Mouse (Mus musculus): Measurements from ENCODE around the gene Phgdh. TPM values are rescaled to one million over a fixed set of nuclear protein-coding genes. Genes with fewer than 3 reads are reported as not detected.

The Phgdh gene
- polyA plus RNA-seq, 1 experiment, result 849 TPM

DNA sequence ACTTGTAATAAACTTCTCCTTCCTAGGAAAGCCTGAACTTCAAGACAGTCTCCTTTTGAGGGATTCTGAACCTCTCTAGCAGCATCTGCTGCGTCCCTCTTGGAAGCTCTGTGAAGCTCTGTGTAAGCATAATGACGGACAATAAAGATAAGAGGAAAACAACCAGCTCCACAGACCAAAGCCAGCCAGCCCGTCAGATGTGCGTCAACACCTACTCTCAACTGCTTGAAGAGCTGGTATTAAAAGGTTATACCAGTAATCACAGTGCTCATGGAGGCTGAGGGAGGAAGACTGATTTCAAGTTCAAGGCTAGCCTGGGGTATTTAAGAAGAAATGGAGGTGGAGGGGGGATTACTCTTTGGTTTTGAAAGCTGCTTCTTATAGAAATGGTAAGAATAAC is 60.1 kb downstream of the Phgdh start:
- peaks cover 26% of the 10 kb centered on the region for H3K27me3 ChIP-seq (ENCODE audit: control insufficient read depth, insufficient read depth, insufficient read length)
- H3K4me2 ChIP-seq (ENCODE audit: low read depth), result no peak overlapping the region
- no peaks in the 10 kb centered on the region for H3K79me2 ChIP-seq (ENCODE audit: control insufficient read depth, insufficient read depth)
- no peak overlapping the region for H3ac ChIP-seq (ENCODE audit: control insufficient read depth, insufficient read length)
- no peak overlapping the region for H3K4me3 ChIP-seq
- H3K36me3 ChIP-seq (ENCODE audit: control insufficient read depth, insufficient read depth), result no peaks in the 10 kb centered on the region
- no peak for TF ChIP-seq REST (IDR thresholded peaks at IDR 0.05; ENCODE audit: insufficient read depth, insufficient read length)
- TF ChIP-seq USF1 (IDR thresholded peaks at IDR 0.05; ENCODE audit: low read depth), result no peak
- TF ChIP-seq MAX (IDR thresholded peaks at IDR 0.05; ENCODE audit: low read depth), result no peak
- TF ChIP-seq POLR2A (IDR thresholded peaks at IDR 0.05; ENCODE audit: insufficient read length, low read depth), result no peak
- TF ChIP-seq TCF3 (IDR thresholded peaks at IDR 0.05; ENCODE audit: insufficient read length, low read depth), result no peak
- no peak for TF ChIP-seq POLR2AphosphoS2 (IDR thresholded peaks at IDR 0.05; ENCODE audit: insufficient read length, low read depth)
- TF ChIP-seq SRF (IDR thresholded peaks at IDR 0.05; ENCODE audit: control insufficient read depth, insufficient read length, low read depth), result no peak
- no peak for TF ChIP-seq MYOD1 (IDR thresholded peaks at IDR 0.05; ENCODE audit: control insufficient read depth in 1 of 3, insufficient read length in 2 of 3, low read depth in 2 of 3)
- TF ChIP-seq TCF12 (IDR thresholded peaks at IDR 0.05; ENCODE audit: insufficient read depth, poor library complexity, severe bottlenecking), result no peak
- no peak for TF ChIP-seq E2F4 (IDR thresholded peaks at IDR 0.05; ENCODE audit: insufficient read depth)
- no peak for TF ChIP-seq MYOG (IDR thresholded peaks at IDR 0.05; ENCODE audit: control insufficient read depth in 1 of 3, insufficient read depth in 1 of 3, insufficient read length in 2 of 3, low read depth in 2 of 3)
- TF ChIP-seq CEBPB (IDR thresholded peaks at IDR 0.05; ENCODE audit: insufficient read depth, poor library complexity, severe bottlenecking), result no peak

DNA sequence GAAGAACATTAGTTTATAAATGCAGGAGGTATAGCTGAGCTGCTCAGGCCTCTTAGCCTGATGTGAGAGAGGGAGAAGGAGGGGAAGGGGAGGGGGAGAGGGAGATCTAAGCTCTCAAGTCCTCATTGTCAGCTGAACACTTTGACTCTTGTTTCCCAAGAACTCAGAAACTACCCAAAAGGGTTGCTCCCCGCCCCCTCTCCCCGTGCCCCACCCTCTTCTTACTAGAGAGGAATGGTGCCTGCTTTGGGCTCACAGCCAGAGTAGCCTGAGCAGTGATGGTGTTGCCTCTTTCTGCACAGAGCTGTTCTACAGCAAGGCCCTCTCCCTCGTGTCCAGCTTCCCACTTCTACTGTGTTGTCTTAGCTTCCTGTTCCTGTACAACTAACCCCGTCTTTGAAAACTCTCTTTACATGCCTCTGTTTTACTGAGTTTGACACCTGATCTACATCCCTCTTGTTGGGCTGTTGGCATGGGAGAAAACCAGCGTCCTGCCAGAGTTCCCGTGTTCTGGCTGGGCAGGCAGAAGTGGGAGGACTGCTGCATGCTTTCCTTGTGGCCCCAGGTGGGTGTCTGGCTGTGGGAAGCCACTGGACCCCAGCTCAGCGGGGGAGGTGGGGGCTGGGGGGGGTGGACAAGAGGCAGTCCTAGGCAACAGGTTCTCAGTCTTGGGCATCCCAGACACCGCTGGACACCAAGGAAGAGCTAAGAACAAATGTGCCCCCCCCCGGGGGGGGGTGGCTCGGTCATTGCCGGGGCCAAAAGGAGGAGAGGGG is 66.0 kb downstream of the Phgdh start:
- Histone ChIP-seq H3K79me2 (ENCODE audit: control insufficient read depth, insufficient read depth) (no peaks in the 10 kb centered on the region), H3K27me3 (ENCODE audit: control insufficient read depth, insufficient read depth, insufficient read length) (peaks cover 9% of the 10 kb centered on the region), H3K4me3 (no peak overlapping the region), H3ac (ENCODE audit: control insufficient read depth, insufficient read length) (no peak overlapping the region), H3K4me2 (ENCODE audit: low read depth) (no peak overlapping the region), H3K36me3 (ENCODE audit: control insufficient read depth, insufficient read depth) (no peaks in the 10 kb centered on the region)
- TF ChIP-seq MYOD1 (IDR thresholded peaks at IDR 0.05; ENCODE audit: control insufficient read depth in 1 of 3, insufficient read length in 2 of 3, low read depth in 2 of 3), result no peak

DNA sequence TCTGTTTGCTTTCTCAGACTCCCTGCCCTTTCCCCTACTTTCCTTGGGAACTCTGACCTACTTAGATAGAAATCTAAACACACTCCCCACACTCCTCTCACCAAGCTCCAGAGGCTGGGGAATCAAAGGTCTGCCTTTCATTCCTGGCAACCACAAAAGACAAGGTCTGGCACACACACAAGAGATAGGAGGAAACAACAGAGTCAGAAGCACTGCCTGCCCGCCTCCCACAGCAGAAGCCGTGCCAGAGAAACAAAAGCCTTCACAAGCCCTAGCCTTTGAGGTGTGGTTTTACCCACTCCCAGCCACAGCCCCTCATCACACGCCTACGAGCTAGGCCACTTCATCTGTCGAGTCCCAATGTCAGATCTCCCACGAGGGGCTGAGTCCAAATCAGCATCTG is 72.5 kb downstream of the Phgdh start:
- H3ac ChIP-seq (ENCODE audit: control insufficient read depth, insufficient read length), result no peak overlapping the region
- no peaks in the 10 kb centered on the region for H3K79me2 ChIP-seq (ENCODE audit: control insufficient read depth, insufficient read depth)
- no peaks in the 10 kb centered on the region for H3K36me3 ChIP-seq (ENCODE audit: control insufficient read depth, insufficient read depth)
- no peak overlapping the region for H3K4me2 ChIP-seq (ENCODE audit: low read depth)
- H3K4me3 ChIP-seq, result no peak overlapping the region
- peaks cover 5% of the 10 kb centered on the region for H3K27me3 ChIP-seq (ENCODE audit: control insufficient read depth, insufficient read depth, insufficient read length)
- no peak for TF ChIP-seq TCF12 (IDR thresholded peaks at IDR 0.05; ENCODE audit: insufficient read depth, poor library complexity, severe bottlenecking)
- TF ChIP-seq MYOG (IDR thresholded peaks at IDR 0.05; ENCODE audit: control insufficient read depth in 1 of 3, insufficient read depth in 1 of 3, insufficient read length in 2 of 3, low read depth in 2 of 3), result no peak

Other genes starting within 250 kb of the Phgdh start
- gene Adam30, start 179.4 kb downstream of the Phgdh start, polyA plus RNA-seq (2012; fragmentation: generic; extraction: Trizol), result not detected
- not detected for gene Reg4, start 117.8 kb downstream of the Phgdh start, polyA plus RNA-seq (2012; fragmentation: generic; extraction: Trizol)
- gene Hmgcs2, start 59.6 kb downstream of the Phgdh start, polyA plus RNA-seq (2012; fragmentation: generic; extraction: Trizol), result not detected
- gene Zfp697, start 42.5 kb upstream of the Phgdh start, polyA plus RNA-seq (2012; fragmentation: generic; extraction: Trizol), result 5.3 TPM
- gene Gm4450, start 117.1 kb upstream of the Phgdh start, polyA plus RNA-seq (2012; fragmentation: generic; extraction: Trizol), result not detected
- gene Hsd3b4, start 170.5 kb upstream of the Phgdh start, polyA plus RNA-seq (2012; fragmentation: generic; extraction: Trizol), result not detected
- gene Gm10681, start 248.8 kb upstream of the Phgdh start, polyA plus RNA-seq (2012; fragmentation: generic; extraction: Trizol), result not detected